Mouse (Mus musculus) hindbrain, embryonic 14.5 days (tissue): Measurements from ENCODE around the gene Ndufaf2. TPM values are rescaled to one million over a fixed set of nuclear protein-coding genes. Genes with fewer than 3 reads are reported as not detected.

ENCODE experiments used
- ATAC-seq: fragments of 200-750 bp; cut with Nextera tagmentation; 2 replicates; pipeline ENCODE4 v1.8.0; 2017; ENCODE audit warnings: moderate number of reproducible peaks, mild to moderate bottlenecking, moderate TSS enrichment, moderate library complexity; ENCODE audit not compliant: low FRiP score
- DNase-seq: peaks from one replicate; pipeline ENCODE4 v3.0.0-alpha.2; 2015; ENCODE audit warnings: low spot score
- H3K27ac ChIP-seq: fragments of 300-500 bp; sonication (generic); 2 replicates; pipeline ENCODE4 v1.5.1; 2014; ENCODE audit warnings: mild to moderate bottlenecking, moderate library complexity
- H3K27me3 ChIP-seq: fragments of 300-500 bp; sonication (generic); 2 replicates; pipeline ENCODE4 v1.6.1; 2014; ENCODE audit warnings: mild to moderate bottlenecking, low read length, mixed read lengths; ENCODE audit not compliant: control insufficient read depth, insufficient read depth
- H3K36me3 ChIP-seq: fragments of 300-500 bp; sonication (generic); replicated peaks from 2 replicates; pipeline ENCODE4 v1.6.1; 2014; ENCODE audit not compliant: control insufficient read depth, insufficient read depth
- H3K4me1 ChIP-seq: fragments of 300-500 bp; sonication (generic); replicated peaks from 2 replicates; pipeline ENCODE4 v1.6.1; 2014; ENCODE audit warnings: antibody characterized with exemption, low read length, mixed read lengths; ENCODE audit not compliant: control insufficient read depth, insufficient read depth
- H3K4me2 ChIP-seq: fragments of 300-500 bp; sonication (generic); replicated peaks from 2 replicates; pipeline ENCODE4 v1.6.1; 2014; ENCODE audit warnings: mild to moderate bottlenecking, moderate library complexity
- H3K4me3 ChIP-seq: fragments of 300-500 bp; sonication (generic); replicated peaks from 2 replicates; pipeline ENCODE4 v1.5.1; 2014; ENCODE audit warnings: mild to moderate bottlenecking, low read length
- H3K9ac ChIP-seq: fragments of 300-500 bp; sonication (generic); 2 replicates; pipeline ENCODE4 v1.6.1; 2014
- H3K9me3 ChIP-seq: fragments of 300-500 bp; sonication (generic); 2 replicates; pipeline ENCODE4 v1.6.1; 2016; ENCODE audit warnings: low read length; ENCODE audit not compliant: control insufficient read depth
- WGBS: fragments of 180-500 bp; shearing (Covaris S2); extraction: QIAGEN DNeasy Blood & Tissue Kit; methylation state at CpG from one replicate; pipeline ENCODE4 v1.1.7; 2014; 5-methylcytosine and 5-hydroxymethylcytosine counted together
- polyA plus RNA-seq: library from polyadenylated mRNA; unstranded; fragments of >200 nt; fragmentation: Nextera tagmentation; extraction: Ambion mirVana; gene quantifications from 2 replicates; pipeline ENCODE4 v1.2.1, GENCODE M21; 2014

Gene Ndufaf2
- polyA plus RNA-seq, 1 experiment from 2014 or later = 68.5 TPM

DNA sequence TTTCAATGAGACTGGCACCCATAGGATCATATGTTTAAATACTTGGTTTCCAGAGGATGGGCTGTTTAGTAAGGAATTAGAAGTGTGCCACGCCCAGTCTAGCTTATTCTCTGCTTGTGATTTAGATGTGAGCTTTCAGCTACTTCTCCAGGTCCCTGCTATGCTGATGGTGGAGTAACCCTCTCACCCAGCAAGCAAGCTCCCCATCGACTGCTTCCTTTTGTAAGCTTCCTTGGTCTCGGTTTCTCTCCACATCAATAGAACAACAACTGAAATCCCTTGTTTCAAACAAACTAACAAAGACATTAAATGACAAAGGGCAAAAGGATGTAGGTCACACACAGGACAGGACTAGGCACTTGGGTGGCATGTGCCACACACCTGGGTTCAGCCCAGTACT, 118.0 kb downstream of the Ndufaf2 start:
- no peak overlapping the region for H3K4me3 ChIP-seq
- WGBS = 44% methylated on average over 3 of the region's 3 CpGs
- peaks cover 24% of the 10 kb centered on the region for H3K4me1 ChIP-seq
- no peaks in the 10 kb centered on the region for H3K9me3 ChIP-seq
- H3K4me2 ChIP-seq = no peak overlapping the region
- ATAC-seq (no peak), DNase-seq (no peak)
- H3K36me3 ChIP-seq = no peaks in the 10 kb centered on the region
- no peak overlapping the region; the same call in 1 of the 2 replicates for H3K9ac ChIP-seq
- H3K27ac ChIP-seq = no peak overlapping the region
- H3K27me3 ChIP-seq = no peaks in the 10 kb centered on the region

- Histone ChIP-seq H3K4me1 (peaks cover 20% of the 10 kb centered on the region), H3K4me3 (no peak overlapping the region), H3K9ac (no peak overlapping the region), H3K9me3 (no peaks in the 10 kb centered on the region), H3K4me2 (no peak overlapping the region), H3K36me3 (no peaks in the 10 kb centered on the region), H3K27me3 (no peaks in the 10 kb centered on the region), H3K27ac (no peak overlapping the region)
- no peak for ATAC-seq
- no peak for DNase-seq
- 80% methylated on average over 9 of the region's 9 CpGs for WGBS
Measured at GRCm38 (mm10) chr13:108039902-108040301, 118.5 kb downstream of the Ndufaf2 start.

DNA sequence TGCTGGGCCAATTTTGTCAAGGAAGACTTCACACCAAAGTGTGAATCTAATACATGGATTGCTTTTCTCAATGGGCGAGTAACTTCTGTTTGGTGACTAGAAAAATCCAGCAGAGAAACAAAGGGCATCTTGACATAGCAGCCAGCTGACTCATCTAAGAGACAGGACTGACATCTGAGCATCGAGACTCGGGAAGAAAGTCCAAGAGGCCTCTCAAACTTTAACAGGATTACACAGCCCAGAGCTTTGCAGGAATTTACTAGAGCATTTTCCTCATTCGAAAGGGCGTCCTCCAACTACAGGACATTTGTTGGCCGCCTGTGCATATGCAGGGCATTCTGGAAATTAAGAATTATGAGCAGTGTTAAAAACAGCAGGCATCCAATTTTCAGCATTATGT, 119.0 kb downstream of the Ndufaf2 start:
- ATAC-seq (no peak), DNase-seq (no peak)
- Histone ChIP-seq H3K27ac (no peak overlapping the region), H3K9ac (no peak overlapping the region), H3K36me3 (no peaks in the 10 kb centered on the region), H3K27me3 (no peaks in the 10 kb centered on the region), H3K4me1 (peaks cover 19% of the 10 kb centered on the region), H3K9me3 (no peaks in the 10 kb centered on the region), H3K4me2 (no peak overlapping the region), H3K4me3 (no peak overlapping the region)
- 59% methylated on average over 6 of the region's 6 CpGs for WGBS

- no peaks in the 10 kb centered on the region for H3K36me3 ChIP-seq
- no peaks in the 10 kb centered on the region for H3K4me1 ChIP-seq
- H3K9me3 ChIP-seq = no peaks in the 10 kb centered on the region
- no peak overlapping the region for H3K4me2 ChIP-seq
- H3K27ac ChIP-seq = no peak overlapping the region
- DNase-seq = no peak
- 92% methylated on average over 4 of the region's 4 CpGs for WGBS
- H3K9ac ChIP-seq = no peak overlapping the region
- no peak for ATAC-seq
- H3K4me3 ChIP-seq = no peak overlapping the region
- H3K27me3 ChIP-seq = no peaks in the 10 kb centered on the region
Measured at GRCm38 (mm10) chr13:108032789-108033188, 125.6 kb downstream of the Ndufaf2 start.

- no peak overlapping the region for H3K9ac ChIP-seq
- H3K4me1 ChIP-seq = no peaks in the 10 kb centered on the region
- 86% methylated on average over 3 of the region's 3 CpGs for WGBS
- H3K4me2 ChIP-seq = no peak overlapping the region
- no peaks in the 10 kb centered on the region for H3K27me3 ChIP-seq
- H3K9me3 ChIP-seq = no peaks in the 10 kb centered on the region
- ATAC-seq = no peak
- no peak overlapping the region for H3K27ac ChIP-seq
- no peak for DNase-seq
- H3K4me3 ChIP-seq = no peak overlapping the region
- no peaks in the 10 kb centered on the region for H3K36me3 ChIP-seq
Measured at GRCm38 (mm10) chr13:108025802-108026201, 132.6 kb downstream of the Ndufaf2 start.

DNA sequence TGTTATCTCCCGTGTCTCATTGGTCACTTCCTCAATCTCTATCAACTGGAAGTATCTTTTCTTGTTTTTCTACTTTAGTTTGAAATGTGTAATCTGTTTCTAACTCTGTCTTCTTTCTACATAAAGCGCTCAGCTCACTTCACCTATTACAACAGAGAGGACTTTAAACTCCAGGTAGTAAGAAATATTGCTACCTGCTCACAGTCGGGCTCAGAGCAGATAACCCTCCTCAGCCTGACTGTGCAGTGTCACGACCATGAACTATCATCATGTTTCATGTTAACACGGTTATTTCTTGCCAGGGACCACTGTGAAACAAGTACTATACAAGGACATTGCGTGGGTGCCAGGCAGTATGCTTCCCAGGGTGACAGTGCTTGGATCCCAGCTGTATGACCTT, 141.1 kb downstream of the Ndufaf2 start:
- no peaks in the 10 kb centered on the region for H3K27me3 ChIP-seq
- DNase-seq (no peak), ATAC-seq (no peak)
- H3K4me2 ChIP-seq = no peak overlapping the region
- no peak overlapping the region for H3K4me3 ChIP-seq
- H3K27ac ChIP-seq = no peak overlapping the region
- WGBS = 85% methylated on average over 6 of the region's 6 CpGs
- H3K4me1 ChIP-seq = no peaks in the 10 kb centered on the region
- no peaks in the 10 kb centered on the region for H3K9me3 ChIP-seq
- H3K9ac ChIP-seq = no peak overlapping the region
- no peaks in the 10 kb centered on the region for H3K36me3 ChIP-seq

DNA sequence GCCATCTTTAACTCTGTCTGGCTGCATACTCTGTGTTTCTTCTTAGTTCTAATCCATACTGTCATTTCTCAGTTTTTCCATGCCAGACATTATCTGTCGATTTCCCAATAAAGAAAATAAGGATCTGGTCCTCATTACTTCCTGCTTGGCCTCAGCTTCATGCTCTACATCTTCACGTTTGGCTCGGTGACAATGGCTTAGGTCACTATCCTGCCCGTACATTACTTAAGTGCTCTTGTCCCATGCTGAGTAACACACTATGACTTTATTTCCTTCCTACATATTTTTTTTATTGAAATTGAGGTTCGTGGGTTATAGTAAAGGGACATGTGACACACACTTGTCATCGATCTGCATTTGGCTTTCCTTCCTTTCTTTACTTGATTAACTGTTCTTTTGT, 143.3 kb downstream of the Ndufaf2 start:
- H3K36me3 ChIP-seq = no peaks in the 10 kb centered on the region
- H3K4me2 ChIP-seq = no peak overlapping the region
- H3K27me3 ChIP-seq = no peaks in the 10 kb centered on the region
- H3K9me3 ChIP-seq = no peaks in the 10 kb centered on the region
- no peak overlapping the region for H3K27ac ChIP-seq
- 90% methylated on average over 6 of the region's 6 CpGs for WGBS
- DNase-seq = no peak
- no peak overlapping the region for H3K4me3 ChIP-seq
- H3K9ac ChIP-seq = no peak overlapping the region
- H3K4me1 ChIP-seq = no peaks in the 10 kb centered on the region
- no peak for ATAC-seq

DNA sequence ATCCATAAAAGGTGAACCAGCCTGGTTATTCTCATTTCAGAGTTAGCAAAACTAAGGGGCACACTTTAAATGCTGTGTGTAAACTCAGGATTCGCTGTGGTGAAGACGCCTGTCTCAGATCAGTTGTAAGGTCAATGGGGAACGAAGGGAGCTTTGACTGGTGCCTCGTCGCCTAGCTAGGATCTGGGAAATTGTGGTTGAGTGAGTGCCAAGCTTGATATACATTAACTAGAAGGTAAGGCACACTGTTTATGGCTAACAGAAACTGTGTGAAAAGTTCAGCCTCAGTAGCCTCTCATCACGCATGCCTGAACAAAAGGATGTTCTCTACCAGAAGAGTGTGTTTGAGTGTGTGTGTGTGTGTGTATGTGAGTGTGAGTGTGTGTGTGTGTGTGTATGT, 144.6 kb downstream of the Ndufaf2 start:
- no peak overlapping the region for H3K4me2 ChIP-seq
- ATAC-seq (no peak), DNase-seq (no peak)
- no peak overlapping the region for H3K27ac ChIP-seq
- H3K9ac ChIP-seq = no peak overlapping the region
- WGBS = 87% methylated on average over 6 of the region's 6 CpGs
- H3K27me3 ChIP-seq = no peaks in the 10 kb centered on the region
- H3K4me1 ChIP-seq = no peaks in the 10 kb centered on the region
- no peaks in the 10 kb centered on the region for H3K9me3 ChIP-seq
- no peaks in the 10 kb centered on the region for H3K36me3 ChIP-seq
- H3K4me3 ChIP-seq = no peak overlapping the region

DNA sequence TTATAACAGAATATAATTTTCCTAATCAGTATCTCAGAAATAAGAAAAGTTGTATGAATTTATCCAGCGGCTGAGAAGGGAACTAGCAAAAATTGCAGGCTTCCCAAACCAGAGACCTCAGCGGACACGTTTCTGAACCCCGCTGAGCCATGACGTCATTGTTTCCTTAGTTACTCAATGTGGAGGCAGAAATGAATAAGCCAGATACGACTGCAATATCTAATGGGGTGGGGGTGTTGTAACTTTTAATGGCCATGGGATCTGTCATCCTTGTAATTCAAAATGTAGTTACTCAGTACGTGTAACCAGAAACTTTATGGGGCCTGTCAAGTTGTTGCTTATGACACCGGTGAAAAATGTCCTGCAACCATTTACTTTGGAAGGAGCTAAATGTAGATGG, 145.3 kb downstream of the Ndufaf2 start:
- H3K9me3 ChIP-seq = peaks cover 3% of the 10 kb centered on the region; the same call in 1 of the 2 replicates
- no peak overlapping the region for H3K4me3 ChIP-seq
- no peak overlapping the region for H3K27ac ChIP-seq
- 87% methylated on average over 8 of the region's 8 CpGs for WGBS
- H3K36me3 ChIP-seq = no peaks in the 10 kb centered on the region
- no peak overlapping the region for H3K9ac ChIP-seq
- DNase-seq (no peak), ATAC-seq (no peak)
- H3K4me2 ChIP-seq = no peak overlapping the region
- H3K4me1 ChIP-seq = no peaks in the 10 kb centered on the region
- H3K27me3 ChIP-seq = no peaks in the 10 kb centered on the region

GRCm38 (mm10) chr13:108007861-108008260, 150.6 kb downstream of the Ndufaf2 start:
- Histone ChIP-seq H3K9me3 (peaks cover 3% of the 10 kb centered on the region; the same call in 1 of the 2 replicates), H3K4me3 (no peak overlapping the region), H3K4me2 (no peak overlapping the region), H3K27ac (no peak overlapping the region), H3K36me3 (no peaks in the 10 kb centered on the region), H3K27me3 (no peaks in the 10 kb centered on the region), H3K4me1 (no peaks in the 10 kb centered on the region), H3K9ac (no peak overlapping the region)
- 88% methylated on average over 4 of the region's 4 CpGs for WGBS
- ATAC-seq (no peak), DNase-seq (no peak)
